Mouse (Mus musculus): Measurements from ENCODE around the gene Szrd1. TPM values are rescaled to one million over a fixed set of nuclear protein-coding genes. Genes with fewer than 3 reads are reported as not detected.

Szrd1 gene
- polyA plus RNA-seq (2015; fragmentation: Nextera tagmentation; extraction: Ambion mirVana) = 43.2 and 48.7 TPM in 2 replicates

GRCm38 (mm10) chr4:141139116-141139970 lies at the start of gene Szrd1:
Szrd1 (minus strand) TSS chr4:141139775.
- ATAC-seq (ENCODE audit: borderline replicate concordance, extremely low read depth, low FRiP score, low TSS enrichment) = peak; percentile 94
- no peaks in the 10 kb centered on the region for H3K36me3 ChIP-seq
- peak within 1 kb of the TSS; percentile 69 for H3K4me2 ChIP-seq
- peaks cover 37% of the 10 kb centered on the region for H3K4me1 ChIP-seq
- peak within 1 kb of the TSS; percentile 77 for H3K4me3 ChIP-seq
- peak within 1 kb of the TSS; percentile 82 for H3K9ac ChIP-seq
- WGBS = 1% methylated on average over 61 of the region's 63 CpGs
- peak within 1 kb of the TSS; percentile 96 for H3K27ac ChIP-seq
- H3K9me3 ChIP-seq = no peaks in the 10 kb centered on the region
- no peaks in the 10 kb centered on the region for H3K27me3 ChIP-seq

- Histone ChIP-seq H3K4me3 (no peak overlapping the region), H3K27me3 (no peaks in the 10 kb centered on the region), H3K36me3 (peaks cover 19% of the 10 kb centered on the region; the same call in 1 of the 2 replicates), H3K4me2 (no peak overlapping the region), H3K27ac (no peak overlapping the region), H3K4me1 (no peaks in the 10 kb centered on the region), H3K9ac (no peak overlapping the region), H3K9me3 (no peaks in the 10 kb centered on the region)
- ATAC-seq (ENCODE audit: borderline replicate concordance, extremely low read depth, low FRiP score, low TSS enrichment) = no peak
- 57% methylated on average over 9 of the region's 9 CpGs for WGBS
Measured at GRCm38 (mm10) chr4:141186923-141187836, 47.6 kb upstream of the Szrd1 start.

- Histone ChIP-seq H3K4me3 (no peak overlapping the region), H3K9me3 (no peaks in the 10 kb centered on the region), H3K27ac (no peak overlapping the region), H3K27me3 (no peaks in the 10 kb centered on the region), H3K4me1 (no peaks in the 10 kb centered on the region), H3K9ac (no peak overlapping the region), H3K4me2 (no peak overlapping the region), H3K36me3 (peaks cover 30% of the 10 kb centered on the region; the same call in 1 of the 2 replicates)
- ATAC-seq (ENCODE audit: borderline replicate concordance, extremely low read depth, low FRiP score, low TSS enrichment) = no peak
- WGBS = 91% methylated on average over 4 of the region's 4 CpGs
Measured at GRCm38 (mm10) chr4:141184426-141184825, 44.9 kb upstream of the Szrd1 start.

GRCm38 (mm10) chr4:141183932-141184331 lies 44.4 kb upstream of the Szrd1 start:
- H3K9ac ChIP-seq = no peak overlapping the region
- no peaks in the 10 kb centered on the region for H3K4me1 ChIP-seq
- ATAC-seq (ENCODE audit: borderline replicate concordance, extremely low read depth, low FRiP score, low TSS enrichment) = no peak
- WGBS = 88% methylated on average over 2 of the region's 2 CpGs
- H3K27me3 ChIP-seq = no peaks in the 10 kb centered on the region
- no peaks in the 10 kb centered on the region for H3K9me3 ChIP-seq
- H3K36me3 ChIP-seq = peaks cover 30% of the 10 kb centered on the region; the same call in 1 of the 2 replicates
- no peak overlapping the region for H3K4me3 ChIP-seq
- no peak overlapping the region for H3K27ac ChIP-seq
- no peak overlapping the region for H3K4me2 ChIP-seq

DNA sequence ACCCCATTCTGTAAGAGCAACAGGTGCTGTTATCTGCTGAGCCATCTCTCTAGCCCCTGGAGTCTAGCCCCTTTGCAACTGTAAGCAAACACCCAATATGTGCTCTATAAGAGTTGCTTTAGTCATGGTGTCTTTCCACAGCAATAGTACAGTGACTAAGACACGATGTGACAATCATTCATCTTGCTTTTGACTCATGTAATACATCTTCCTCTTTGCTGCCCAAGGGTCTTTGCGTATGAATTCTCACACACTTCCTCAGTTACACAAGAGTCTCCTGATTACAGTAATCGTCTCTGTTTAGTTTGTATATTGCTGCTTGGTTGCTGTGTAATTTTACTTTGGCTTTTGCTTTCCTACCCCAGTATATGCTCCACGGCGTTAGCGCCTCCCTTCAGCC lies 42.4 kb upstream of the Szrd1 start:
- ATAC-seq (ENCODE audit: borderline replicate concordance, extremely low read depth, low FRiP score, low TSS enrichment) = no peak
- H3K4me1 ChIP-seq = no peaks in the 10 kb centered on the region
- H3K4me2 ChIP-seq = no peak overlapping the region
- H3K9ac ChIP-seq = no peak overlapping the region
- H3K9me3 ChIP-seq = no peaks in the 10 kb centered on the region
- 92% methylated on average over 6 of the region's 6 CpGs for WGBS
- H3K36me3 ChIP-seq = peaks cover 33% of the 10 kb centered on the region; the same call in 1 of the 2 replicates
- H3K4me3 ChIP-seq = no peak overlapping the region
- no peak overlapping the region for H3K27ac ChIP-seq
- no peaks in the 10 kb centered on the region for H3K27me3 ChIP-seq

GRCm38 (mm10) chr4:141180831-141181230 lies 41.3 kb upstream of the Szrd1 start:
- Histone ChIP-seq H3K9ac (no peak overlapping the region), H3K4me1 (0 out of 2 replicates have a peak, but pooled peaks cover 5% of the 10 kb centered on the region), H3K27ac (no peak overlapping the region), H3K4me3 (no peak overlapping the region), H3K4me2 (no peak overlapping the region), H3K9me3 (no peaks in the 10 kb centered on the region), H3K27me3 (no peaks in the 10 kb centered on the region), H3K36me3 (peaks cover 34% of the 10 kb centered on the region; the same call in 1 of the 2 replicates)
- 86% methylated on average over 8 of the region's 8 CpGs for WGBS
- no peak for ATAC-seq (ENCODE audit: borderline replicate concordance, extremely low read depth, low FRiP score, low TSS enrichment)

- peaks cover 33% of the 10 kb centered on the region; the same call in 1 of the 2 replicates for H3K36me3 ChIP-seq
- no peak overlapping the region for H3K27ac ChIP-seq
- no peaks in the 10 kb centered on the region for H3K27me3 ChIP-seq
- H3K9me3 ChIP-seq = no peaks in the 10 kb centered on the region
- H3K4me3 ChIP-seq = no peak overlapping the region
- no peak overlapping the region for H3K4me2 ChIP-seq
- H3K4me1 ChIP-seq = 0 out of 2 replicates have a peak, but pooled peaks cover 5% of the 10 kb centered on the region
- WGBS = 83% methylated on average over 4 of the region's 4 CpGs
- ATAC-seq (ENCODE audit: borderline replicate concordance, extremely low read depth, low FRiP score, low TSS enrichment) = no peak
- no peak overlapping the region for H3K9ac ChIP-seq
Measured at GRCm38 (mm10) chr4:141178500-141178899, 38.9 kb upstream of the Szrd1 start.

- H3K27me3 ChIP-seq = no peaks in the 10 kb centered on the region
- H3K9me3 ChIP-seq = no peaks in the 10 kb centered on the region
- no peak overlapping the region for H3K9ac ChIP-seq
- H3K4me2 ChIP-seq = no peak overlapping the region
- H3K4me1 ChIP-seq = 0 out of 2 replicates have a peak, but pooled peaks cover 5% of the 10 kb centered on the region
- H3K27ac ChIP-seq = no peak overlapping the region
- ATAC-seq (ENCODE audit: borderline replicate concordance, extremely low read depth, low FRiP score, low TSS enrichment) = no peak
- H3K36me3 ChIP-seq = peaks cover 36% of the 10 kb centered on the region
- H3K4me3 ChIP-seq = no peak overlapping the region
- 70% methylated on average over 10 of the region's 10 CpGs for WGBS
Measured at GRCm38 (mm10) chr4:141176328-141176838, 36.8 kb upstream of the Szrd1 start.

DNA sequence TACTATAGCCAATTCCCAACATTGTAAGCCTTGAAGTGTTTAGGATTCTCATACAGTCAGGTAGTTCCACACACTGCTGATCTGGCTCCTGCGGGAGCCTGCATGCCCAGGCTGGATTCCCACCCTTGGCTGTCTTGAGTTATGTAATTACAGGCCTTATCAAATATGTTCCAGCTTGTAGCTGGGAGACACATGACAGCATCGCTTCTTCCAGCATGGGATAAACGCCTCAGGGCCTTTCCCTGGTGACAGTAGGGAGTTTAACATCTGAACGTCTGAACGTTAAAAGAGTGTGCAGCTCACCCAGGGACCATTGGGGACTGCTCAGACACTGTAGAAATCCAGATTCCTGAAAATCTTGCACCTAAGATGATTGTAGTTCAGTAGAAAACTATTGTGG lies 36.2 kb upstream of the Szrd1 start:
- Histone ChIP-seq H3K36me3 (peaks cover 36% of the 10 kb centered on the region), H3K9ac (no peak overlapping the region), H3K9me3 (no peaks in the 10 kb centered on the region), H3K27ac (no peak overlapping the region), H3K4me3 (no peak overlapping the region), H3K4me2 (no peak overlapping the region), H3K27me3 (no peaks in the 10 kb centered on the region), H3K4me1 (0 out of 2 replicates have a peak, but pooled peaks cover 5% of the 10 kb centered on the region)
- ATAC-seq (ENCODE audit: borderline replicate concordance, extremely low read depth, low FRiP score, low TSS enrichment) = no peak
- WGBS = 76% methylated on average over 5 of the region's 5 CpGs

DNA sequence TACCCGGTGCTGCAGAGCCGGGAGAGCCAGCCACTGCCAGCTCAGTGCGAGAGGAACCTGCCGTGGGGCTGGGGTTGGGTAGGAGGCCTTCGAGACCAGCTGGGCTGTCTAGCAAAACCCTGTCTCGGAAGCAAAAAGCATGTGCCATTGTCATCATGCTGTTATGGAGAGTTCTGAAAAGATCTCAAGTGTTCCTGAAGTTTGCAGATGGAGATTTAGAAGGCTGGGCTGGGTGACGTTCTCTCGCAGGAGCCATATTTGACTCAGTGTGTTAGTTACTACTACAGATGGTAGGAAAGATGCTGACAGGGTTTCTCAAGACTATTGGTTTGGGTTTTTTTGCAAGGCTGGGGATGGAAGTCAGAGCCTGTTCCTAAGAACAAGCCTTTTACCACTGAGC lies 32.5 kb upstream of the Szrd1 start:
- Histone ChIP-seq H3K36me3 (peaks cover 54% of the 10 kb centered on the region), H3K27me3 (no peaks in the 10 kb centered on the region), H3K4me1 (0 out of 2 replicates have a peak, but pooled peaks cover 5% of the 10 kb centered on the region), H3K4me2 (no peak overlapping the region), H3K4me3 (no peak overlapping the region), H3K9ac (no peak overlapping the region), H3K27ac (no peak overlapping the region), H3K9me3 (no peaks in the 10 kb centered on the region)
- ATAC-seq (ENCODE audit: borderline replicate concordance, extremely low read depth, low FRiP score, low TSS enrichment) = no peak
- 92% methylated on average over 8 of the region's 8 CpGs for WGBS

DNA sequence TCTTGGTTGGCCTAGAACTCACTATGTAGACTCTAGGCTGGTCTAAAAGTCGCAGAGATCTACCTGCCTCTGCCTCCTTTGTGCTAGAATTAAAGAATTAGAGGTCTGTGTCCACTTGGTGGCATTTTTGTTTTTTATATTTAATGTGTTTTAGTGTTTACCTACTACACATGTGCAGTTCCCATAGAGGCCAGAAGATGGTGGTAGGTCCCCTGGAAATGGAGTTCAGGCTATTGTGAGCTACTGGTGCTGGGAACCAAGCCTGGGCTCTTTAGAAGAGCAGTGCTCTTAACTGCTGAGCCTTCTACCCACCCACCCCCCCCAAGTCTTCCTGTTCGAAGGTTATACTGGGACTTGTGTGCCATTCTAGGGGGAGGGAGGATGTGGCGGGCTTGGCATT lies 27.6 kb upstream of the Szrd1 start:
- no peak overlapping the region for H3K4me3 ChIP-seq
- ATAC-seq (ENCODE audit: borderline replicate concordance, extremely low read depth, low FRiP score, low TSS enrichment) = no peak; the same call in 1 of the 2 replicates
- no peaks in the 10 kb centered on the region for H3K4me1 ChIP-seq
- 97% methylated on average over 3 of the region's 3 CpGs for WGBS
- H3K9me3 ChIP-seq = no peaks in the 10 kb centered on the region
- no peak overlapping the region for H3K27ac ChIP-seq
- no peaks in the 10 kb centered on the region for H3K27me3 ChIP-seq
- H3K36me3 ChIP-seq = peaks cover 38% of the 10 kb centered on the region
- H3K9ac ChIP-seq = no peak overlapping the region
- no peak overlapping the region for H3K4me2 ChIP-seq

All from lung, embryonic 15.5 days (tissue).